Mouse (Mus musculus): Measurements from ENCODE around the gene Mrpl30. TPM values are rescaled to one million over a fixed set of nuclear protein-coding genes. Genes with fewer than 3 reads are reported as not detected.

The Mrpl30 gene
- total and polyA plus RNA-seq, 3 experiments: 76.5 to 469 (median 299) TPM

DNA sequence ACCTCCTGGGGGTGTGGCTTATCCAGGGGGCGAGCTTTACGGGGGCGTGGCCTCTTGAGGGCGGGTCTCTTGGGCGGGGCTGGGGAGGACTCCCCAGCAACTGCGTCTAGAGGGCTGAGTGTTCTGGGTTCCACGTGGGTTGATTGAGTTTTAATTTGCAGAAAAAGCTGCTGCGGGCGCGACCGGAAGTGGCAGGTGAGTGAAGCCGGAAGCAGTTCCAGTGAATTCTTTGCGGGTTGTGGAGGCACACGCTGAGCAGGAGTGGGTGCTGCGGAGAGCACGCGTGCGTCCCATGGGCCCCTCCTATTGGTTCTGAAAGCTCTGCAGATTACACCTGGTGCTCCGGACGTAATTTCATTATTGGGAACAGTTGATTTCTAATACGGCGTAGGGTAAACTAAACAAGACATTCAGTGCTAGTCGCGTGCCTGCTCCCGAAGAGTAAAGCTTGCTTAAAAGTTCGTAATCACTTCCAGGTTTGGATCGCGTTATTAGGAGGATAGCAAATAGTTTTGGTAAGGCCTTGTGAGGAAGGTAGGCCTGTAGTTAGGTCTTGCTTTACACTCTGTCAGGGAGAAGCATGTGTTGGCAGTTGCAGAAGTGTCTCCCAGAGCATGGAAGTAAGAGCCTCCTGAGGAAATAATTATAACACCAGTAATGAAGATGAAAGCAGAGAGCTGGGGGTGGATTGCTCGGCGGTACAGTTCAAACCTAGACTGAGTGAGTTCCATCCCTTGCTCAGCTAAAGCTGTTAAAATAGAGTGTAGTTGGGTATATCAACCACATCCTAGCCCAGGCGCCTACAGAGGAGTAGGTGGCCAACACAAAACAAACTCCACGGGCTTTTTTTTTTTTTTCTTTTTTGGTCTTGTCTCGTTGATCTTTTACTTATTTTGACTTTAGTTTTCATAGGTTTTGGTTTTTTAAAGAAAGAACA lies 17.9 kb upstream of the Mrpl30 start:
- peaks cover 31% of the 10 kb centered on the region for H3K4me1 ChIP-seq (ENCODE audit: insufficient read depth, low read depth, low read length)
- TF ChIP-seq TAL1 (conservative IDR thresholded peaks at IDR 0.05; ENCODE audit: low read depth, low read length) (no peak), POLR2AphosphoS5 (IDR thresholded peaks at IDR 0.05; ENCODE audit: insufficient replicate concordance, low read depth, low read length) (no peak), GATA2 (IDR thresholded peaks at IDR 0.05; ENCODE audit: borderline replicate concordance, low read depth, low read length) (no peak), CTCF (IDR thresholded peaks at IDR 0.05; ENCODE audit: low read depth, low read length) (no peak), GATA1 (IDR thresholded peaks at IDR 0.05; ENCODE audit: borderline replicate concordance, low read length) (no peak)
- H3K36me3 ChIP-seq (replicated peaks): peaks cover 31% of the 10 kb centered on the region
- DNase-seq (ENCODE audit: low spot score) (peak; percentile 94), ATAC-seq (ENCODE audit: extremely low read depth, insufficient number of reproducible peaks, low FRiP score, poor library complexity, severe bottlenecking) (peak; percentile 90)
- peak overlapping the region; percentile 72 for H3K4me3 ChIP-seq (ENCODE audit: low read depth, low read length)
- H3K9me3 ChIP-seq (replicated peaks): peaks cover 10% of the 10 kb centered on the region
- no peaks in the 10 kb centered on the region for H3K27me3 ChIP-seq (ENCODE audit: insufficient read depth, low read length)

DNA sequence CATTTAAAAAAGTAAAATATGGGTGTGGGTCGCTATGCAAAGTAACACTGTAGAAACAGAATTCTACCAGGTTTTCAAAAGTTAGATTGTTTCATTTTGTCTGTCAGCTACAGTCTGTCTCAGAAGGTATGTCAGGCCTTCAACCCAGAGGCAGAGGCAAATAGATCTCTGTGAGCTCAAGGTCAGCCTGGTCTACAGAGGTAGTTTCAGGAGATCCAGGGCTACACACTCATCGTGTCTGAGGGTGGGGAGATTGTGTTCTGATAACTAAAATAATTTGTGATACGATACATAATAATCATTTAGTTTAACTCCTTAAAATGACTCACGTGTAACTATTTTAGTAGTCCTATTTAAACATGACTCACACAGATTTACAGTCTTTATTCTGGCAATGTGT lies 17.1 kb upstream of the Mrpl30 start:
- Histone ChIP-seq H3K36me3 (replicated peaks) (peaks cover 39% of the 10 kb centered on the region), H3K27me3 (ENCODE audit: insufficient read depth, low read length) (no peaks in the 10 kb centered on the region), H3K4me1 (ENCODE audit: insufficient read depth, low read depth, low read length) (peaks cover 31% of the 10 kb centered on the region), H3K9me3 (replicated peaks) (peaks cover 10% of the 10 kb centered on the region), H3K4me3 (ENCODE audit: low read depth, low read length) (peak overlapping the region; percentile 72; the same call in 1 of the 2 replicates)
- ATAC-seq (ENCODE audit: extremely low read depth, insufficient number of reproducible peaks, low FRiP score, poor library complexity, severe bottlenecking) (no peak), DNase-seq (ENCODE audit: low spot score) (no peak)
- TF ChIP-seq POLR2AphosphoS5 (IDR thresholded peaks at IDR 0.05; ENCODE audit: insufficient replicate concordance, low read depth, low read length) (no peak), CTCF (IDR thresholded peaks at IDR 0.05; ENCODE audit: low read depth, low read length) (no peak), GATA1 (IDR thresholded peaks at IDR 0.05; ENCODE audit: borderline replicate concordance, low read length) (no peak), GATA2 (IDR thresholded peaks at IDR 0.05; ENCODE audit: borderline replicate concordance, low read depth, low read length) (no peak), TAL1 (conservative IDR thresholded peaks at IDR 0.05; ENCODE audit: low read depth, low read length) (no peak)

DNA sequence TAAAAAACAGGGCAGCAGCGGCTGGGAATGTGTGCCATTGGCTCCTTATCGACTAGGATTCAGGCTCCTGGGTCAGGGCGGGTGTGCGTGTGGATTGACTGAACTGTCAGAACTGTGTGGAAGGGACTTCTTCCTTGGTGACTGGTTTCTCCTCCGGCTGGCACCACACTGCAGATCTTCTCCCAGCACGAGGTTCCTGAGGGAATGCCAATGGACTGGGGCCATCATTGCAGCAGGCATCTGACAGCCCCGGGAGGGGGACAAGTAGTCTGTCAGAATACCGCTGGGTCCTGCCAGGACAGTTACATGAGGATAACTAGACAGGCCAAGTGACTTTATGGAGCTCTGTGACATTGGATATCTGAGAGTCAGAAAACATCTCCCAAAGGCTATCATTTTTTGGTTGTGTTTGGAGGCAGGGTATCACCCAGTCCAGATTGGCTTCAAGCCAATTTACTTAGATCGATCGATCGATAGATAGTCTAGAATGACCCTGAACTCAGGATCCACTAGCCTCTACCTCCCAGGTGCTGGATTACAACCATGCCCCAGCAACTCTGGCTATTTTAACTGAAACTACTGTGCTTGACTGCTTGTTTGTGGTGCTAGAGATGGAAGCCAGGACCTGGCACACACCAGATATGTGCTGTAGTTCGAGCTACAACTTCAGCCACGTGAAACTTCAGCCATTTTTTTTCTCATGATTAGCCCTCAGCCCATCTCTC lies 12.4 kb upstream of the Mrpl30 start:
- no peak for TF ChIP-seq CTCF (IDR thresholded peaks at IDR 0.05; ENCODE audit: low read depth, low read length)
- H3K4me1 ChIP-seq (ENCODE audit: insufficient read depth, low read depth, low read length): peaks cover 13% of the 10 kb centered on the region
- no peak for DNase-seq (ENCODE audit: low spot score)
- H3K27me3 ChIP-seq (ENCODE audit: insufficient read depth, low read length): no peaks in the 10 kb centered on the region
- H3K36me3 ChIP-seq (replicated peaks): peaks cover 85% of the 10 kb centered on the region
- H3K4me3 ChIP-seq (ENCODE audit: low read depth, low read length): no peak overlapping the region
- no peak for ATAC-seq (ENCODE audit: extremely low read depth, insufficient number of reproducible peaks, low FRiP score, poor library complexity, severe bottlenecking)
- peaks cover 10% of the 10 kb centered on the region for H3K9me3 ChIP-seq (replicated peaks)

DNA sequence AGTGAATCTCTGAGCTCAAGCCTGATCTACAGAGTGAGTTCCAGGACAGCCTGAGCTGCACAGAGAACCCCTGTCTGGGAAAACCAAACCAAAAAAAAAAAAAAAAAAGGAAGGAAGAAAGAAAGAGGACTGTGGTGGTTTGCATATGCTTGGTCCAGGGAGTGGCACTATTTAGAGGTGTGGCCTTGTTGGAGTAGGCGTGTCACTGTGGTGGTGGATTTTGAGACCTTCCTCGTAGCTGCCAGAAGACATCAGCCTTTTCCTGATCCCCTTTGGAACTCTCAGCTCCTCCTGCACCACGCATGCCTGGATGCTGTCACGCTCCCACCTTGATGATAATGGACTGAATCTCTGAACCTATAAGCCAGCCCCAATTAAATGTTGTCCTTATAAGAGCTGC lies 6.9 kb upstream of the Mrpl30 start:
- Histone ChIP-seq H3K4me1 (ENCODE audit: insufficient read depth, low read depth, low read length) (peaks cover 33% of the 10 kb centered on the region), H3K9me3 (replicated peaks) (no peaks in the 10 kb centered on the region), H3K36me3 (replicated peaks) (peaks cover 96% of the 10 kb centered on the region), H3K27me3 (ENCODE audit: insufficient read depth, low read length) (no peaks in the 10 kb centered on the region), H3K4me3 (ENCODE audit: low read depth, low read length) (no peak overlapping the region)
- DNase-seq (ENCODE audit: low spot score) (no peak), ATAC-seq (ENCODE audit: extremely low read depth, insufficient number of reproducible peaks, low FRiP score, poor library complexity, severe bottlenecking) (no peak)
- TF ChIP-seq GATA1 (IDR thresholded peaks at IDR 0.05; ENCODE audit: borderline replicate concordance, low read length): no peak
- TF ChIP-seq GATA2 (IDR thresholded peaks at IDR 0.05; ENCODE audit: borderline replicate concordance, low read depth, low read length): no peak
- no peak for TF ChIP-seq CTCF (IDR thresholded peaks at IDR 0.05; ENCODE audit: low read depth, low read length)
- TF ChIP-seq TAL1 (conservative IDR thresholded peaks at IDR 0.05; ENCODE audit: low read depth, low read length): no peak
- no peak for TF ChIP-seq POLR2AphosphoS5 (IDR thresholded peaks at IDR 0.05; ENCODE audit: insufficient replicate concordance, low read depth, low read length)

DNA sequence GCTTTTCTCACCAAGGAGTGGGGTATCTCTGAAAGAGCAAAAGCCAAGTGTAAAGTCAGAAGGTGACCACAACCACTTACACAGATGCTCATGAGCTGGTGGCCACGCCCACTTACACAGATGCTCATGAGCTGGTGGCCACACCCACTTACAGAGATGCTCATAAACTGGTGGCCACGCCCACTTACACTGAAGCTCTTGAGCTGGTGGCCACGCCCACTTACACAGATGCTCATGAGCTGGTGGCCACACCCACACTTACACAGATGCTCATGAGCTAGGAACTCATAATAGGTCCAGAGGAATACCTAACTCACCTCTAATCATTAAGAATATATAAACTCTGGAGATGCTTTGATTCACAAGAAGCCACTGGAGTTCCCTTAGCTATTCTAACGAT lies 5.8 kb upstream of the Mrpl30 start:
- no peak for ATAC-seq (ENCODE audit: extremely low read depth, insufficient number of reproducible peaks, low FRiP score, poor library complexity, severe bottlenecking)
- DNase-seq (ENCODE audit: low spot score): no peak
- Histone ChIP-seq H3K4me3 (ENCODE audit: low read depth, low read length) (no peak overlapping the region), H3K9me3 (replicated peaks) (no peaks in the 10 kb centered on the region), H3K4me1 (ENCODE audit: insufficient read depth, low read depth, low read length) (peaks cover 42% of the 10 kb centered on the region), H3K27me3 (ENCODE audit: insufficient read depth, low read length) (no peaks in the 10 kb centered on the region), H3K36me3 (replicated peaks) (peaks cover 92% of the 10 kb centered on the region)
- TF ChIP-seq POLR2AphosphoS5 (IDR thresholded peaks at IDR 0.05; ENCODE audit: insufficient replicate concordance, low read depth, low read length) (no peak), GATA2 (IDR thresholded peaks at IDR 0.05; ENCODE audit: borderline replicate concordance, low read depth, low read length) (no peak), CTCF (IDR thresholded peaks at IDR 0.05; ENCODE audit: low read depth, low read length) (no peak), TAL1 (conservative IDR thresholded peaks at IDR 0.05; ENCODE audit: low read depth, low read length) (no peak), GATA1 (IDR thresholded peaks at IDR 0.05; ENCODE audit: borderline replicate concordance, low read length) (no peak)

DNA sequence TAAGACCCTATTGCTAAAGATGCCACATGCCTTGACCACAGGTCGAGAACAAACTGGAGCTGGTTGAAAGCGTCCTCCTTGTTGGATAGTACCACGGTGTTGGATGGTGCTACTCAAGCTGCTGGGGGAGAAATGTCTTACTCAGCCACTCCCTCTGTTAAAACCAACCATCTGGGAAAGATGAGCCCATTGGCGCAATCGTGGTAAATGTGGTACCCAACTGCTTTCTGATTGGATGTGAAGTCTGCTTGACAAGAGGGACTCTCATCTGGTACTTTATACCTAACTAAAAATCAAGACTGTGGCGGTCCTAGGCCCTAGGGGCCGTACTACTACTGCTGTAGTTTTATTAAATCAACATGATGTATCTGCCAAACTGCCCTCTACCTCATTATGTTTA lies 1.1 kb upstream of the Mrpl30 start:
- DNase-seq (ENCODE audit: low spot score) (peak; percentile 39), ATAC-seq (ENCODE audit: extremely low read depth, insufficient number of reproducible peaks, low FRiP score, poor library complexity, severe bottlenecking) (no peak)
- H3K4me1 ChIP-seq (ENCODE audit: insufficient read depth, low read depth, low read length): peaks cover 59% of the 10 kb centered on the region

More for the DNA sequence above, 1.1 kb upstream of the Mrpl30 start:
- Histone ChIP-seq H3K27me3 (ENCODE audit: insufficient read depth, low read length) (no peaks in the 10 kb centered on the region), H3K9me3 (replicated peaks) (no peaks in the 10 kb centered on the region), H3K4me3 (ENCODE audit: low read depth, low read length) (peak overlapping the region; percentile 77), H3K36me3 (replicated peaks) (peaks cover 71% of the 10 kb centered on the region)
- TF ChIP-seq CTCF (IDR thresholded peaks at IDR 0.05; ENCODE audit: low read depth, low read length) (no peak), GATA2 (IDR thresholded peaks at IDR 0.05; ENCODE audit: borderline replicate concordance, low read depth, low read length) (no peak), TAL1 (conservative IDR thresholded peaks at IDR 0.05; ENCODE audit: low read depth, low read length) (no peak), POLR2AphosphoS5 (IDR thresholded peaks at IDR 0.05; ENCODE audit: insufficient replicate concordance, low read depth, low read length) (no peak), GATA1 (IDR thresholded peaks at IDR 0.05; ENCODE audit: borderline replicate concordance, low read length) (no peak)

Data from G1E (cell line).